Mouse (Mus musculus) heart, adult 8-10 months (tissue): ENCODE measurements around the gene Ptprq. TPM values are rescaled to one million over a fixed set of nuclear protein-coding genes. Genes with fewer than 3 reads are reported as not detected.

Source experiments
- DNase-seq: peaks from one replicate; pipeline ENCODE4 v3.0.0; 2022; ENCODE audit warnings: low spot score
- total RNA-seq, 4 experiments: library from RNA; stranded (reverse); gene quantifications; 2 replicates each; pipeline ENCODE4 v1.2.4; 2022

The Ptprq gene
- total RNA-seq, 4 experiments from 2014 or later, result 0.03 TPM; not detected in 3

- no peak for DNase-seq
Observed at GRCm38 (mm10) chr10:107628104-107628503, 91.7 kb downstream of the Ptprq start.

- peak; percentile 19 for DNase-seq
Observed at GRCm38 (mm10) chr10:107626648-107627047, 93.2 kb downstream of the Ptprq start.

GRCm38 (mm10) chr10:107624211-107624610 lies 95.6 kb downstream of the Ptprq start:
- DNase-seq, result no peak

GRCm38 (mm10) chr10:107615460-107615859 lies 104.4 kb downstream of the Ptprq start:
- DNase-seq, result no peak

- no peak for DNase-seq
Observed at GRCm38 (mm10) chr10:107601371-107601770, 118.5 kb downstream of the Ptprq start.

- DNase-seq, result no peak
Observed at GRCm38 (mm10) chr10:107583360-107583759, 136.5 kb downstream of the Ptprq start.

- no peak for DNase-seq
Observed at GRCm38 (mm10) chr10:107569044-107569443, 150.8 kb downstream of the Ptprq start.

GRCm38 (mm10) chr10:107568261-107568660 lies 151.6 kb downstream of the Ptprq start:
- DNase-seq, result no peak

- no peak for DNase-seq
Observed at GRCm38 (mm10) chr10:107562875-107563274, 157.0 kb downstream of the Ptprq start.

GRCm38 (mm10) chr10:107560881-107561280 lies 159.0 kb downstream of the Ptprq start:
- no peak for DNase-seq

GRCm38 (mm10) chr10:107543026-107543425 lies 176.8 kb downstream of the Ptprq start:
- DNase-seq, result no peak

GRCm38 (mm10) chr10:107528758-107529157 lies 191.1 kb downstream of the Ptprq start:
- no peak for DNase-seq

GRCm38 (mm10) chr10:107519216-107519615 lies 200.6 kb downstream of the Ptprq start:
- DNase-seq, result no peak

- no peak for DNase-seq
Observed at GRCm38 (mm10) chr10:107516641-107517040, 203.2 kb downstream of the Ptprq start.

- DNase-seq, result no peak
Observed at GRCm38 (mm10) chr10:107514735-107515134, 205.1 kb downstream of the Ptprq start.

GRCm38 (mm10) chr10:107506397-107506796 lies 213.5 kb downstream of the Ptprq start:
- DNase-seq, result no peak

GRCm38 (mm10) chr10:107503430-107503829 lies 216.4 kb downstream of the Ptprq start:
- peak; percentile 28 for DNase-seq

- no peak for DNase-seq
Observed at GRCm38 (mm10) chr10:107502193-107502592, 217.7 kb downstream of the Ptprq start.

GRCm38 (mm10) chr10:107499656-107500055 lies 220.2 kb downstream of the Ptprq start:
- peak; percentile 25 for DNase-seq

- no peak for DNase-seq
Observed at GRCm38 (mm10) chr10:107496402-107496801, 223.4 kb downstream of the Ptprq start.

- no peak for DNase-seq
Observed at GRCm38 (mm10) chr10:107494568-107494967, 225.3 kb downstream of the Ptprq start, which contains the start of gene Myf6. TSS of gene Myf6 (minus strand) at chr10:107494737.

- DNase-seq, result no peak
Observed at GRCm38 (mm10) chr10:107493580-107494474, 226.0 kb downstream of the Ptprq start.

GRCm38 (mm10) chr10:107492867-107493579 lies 226.8 kb downstream of the Ptprq start:
- no peak for DNase-seq
